Mouse (Mus musculus): ENCODE measurements around the gene Vsx1. TPM values are rescaled to one million over a fixed set of nuclear protein-coding genes. Genes with fewer than 3 reads are reported as not detected.

The Vsx1 gene
- polyA plus RNA-seq, 1 experiment from 2014 or later = not detected

- Histone ChIP-seq H3K36me3 (ENCODE audit: insufficient read depth, low read length) (no peaks in the 10 kb centered on the region), H3K4me3 (replicated peaks; ENCODE audit: low read depth, low read length) (no peak overlapping the region), H3K9me3 (replicated peaks; ENCODE audit: low read length) (no peaks in the 10 kb centered on the region), H3K4me2 (ENCODE audit: low read length) (no peak overlapping the region), H3K9ac (ENCODE audit: low read depth, low read length) (no peak overlapping the region), H3K4me1 (replicated peaks; ENCODE audit: insufficient read depth, low read length) (peaks cover 3% of the 10 kb centered on the region; the same call in 1 of the 2 replicates), H3K27me3 (ENCODE audit: insufficient read depth, low read length) (no peaks in the 10 kb centered on the region), H3K27ac (no peak overlapping the region)
- 65% methylated on average over 13 of the region's 13 CpGs for WGBS
- no peak for ATAC-seq (replicated peaks; ENCODE audit: low FRiP score, low read depth)
- TF ChIP-seq CTCF (IDR thresholded peaks at IDR 0.05; ENCODE audit: low read depth) = no peak
- DNase-seq (ENCODE audit: low spot score) = no peak
Observed at GRCm38 (mm10) chr2:150648300-150648895, 40.8 kb downstream of the Vsx1 start.

GRCm38 (mm10) chr2:150647681-150648299 is 41.4 kb downstream of the Vsx1 start:
- TF ChIP-seq CTCF (IDR thresholded peaks at IDR 0.05; ENCODE audit: low read depth) = no peak
- Histone ChIP-seq H3K27me3 (ENCODE audit: insufficient read depth, low read length) (no peaks in the 10 kb centered on the region), H3K36me3 (ENCODE audit: insufficient read depth, low read length) (no peaks in the 10 kb centered on the region), H3K27ac (no peak overlapping the region), H3K4me1 (replicated peaks; ENCODE audit: insufficient read depth, low read length) (peaks cover 3% of the 10 kb centered on the region; the same call in 1 of the 2 replicates), H3K9me3 (replicated peaks; ENCODE audit: low read length) (no peaks in the 10 kb centered on the region), H3K4me3 (replicated peaks; ENCODE audit: low read depth, low read length) (no peak overlapping the region), H3K4me2 (ENCODE audit: low read length) (no peak overlapping the region), H3K9ac (ENCODE audit: low read depth, low read length) (no peak overlapping the region)
- DNase-seq (ENCODE audit: low spot score) (no peak), ATAC-seq (replicated peaks; ENCODE audit: low FRiP score, low read depth) (no peak)
- 67% methylated on average over 14 of the region's 14 CpGs for WGBS

DNA sequence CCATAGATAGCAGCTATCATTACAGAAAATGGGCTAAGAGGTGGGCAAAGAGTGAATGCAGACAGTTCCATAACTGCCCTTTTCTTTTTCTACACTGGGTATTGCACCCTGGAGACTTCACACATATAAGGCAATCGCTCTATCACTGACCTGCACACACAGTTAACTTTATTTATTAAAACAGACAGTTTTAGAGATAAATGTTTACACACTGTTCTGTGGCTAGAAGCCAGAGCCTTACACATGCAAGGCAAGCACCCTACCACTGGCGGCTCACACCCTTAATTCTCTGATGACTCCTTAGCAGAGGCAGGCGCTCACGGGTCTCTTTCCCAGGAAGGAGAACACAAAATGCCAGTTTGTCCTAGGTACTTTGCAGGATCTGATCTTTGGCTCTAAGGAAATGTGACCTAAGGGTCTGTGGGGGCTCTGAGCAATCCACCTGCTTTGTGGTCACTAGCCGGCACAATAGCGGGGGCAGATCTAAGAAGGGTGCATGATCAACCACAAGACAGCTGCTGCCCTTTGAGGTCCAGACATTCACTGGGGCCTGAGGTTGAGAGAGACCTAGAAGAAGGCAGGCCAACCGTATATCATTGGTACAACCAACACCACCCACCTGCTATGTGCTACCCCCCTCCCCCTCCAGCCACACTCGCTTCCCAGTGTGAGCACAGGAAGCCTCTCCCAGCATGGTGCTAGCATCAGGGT is 42.6 kb downstream of the Vsx1 start:
- no peaks in the 10 kb centered on the region for H3K27me3 ChIP-seq (ENCODE audit: insufficient read depth, low read length)
- no peak for TF ChIP-seq CTCF (IDR thresholded peaks at IDR 0.05; ENCODE audit: low read depth)
- no peak overlapping the region for H3K9ac ChIP-seq (ENCODE audit: low read depth, low read length)
- no peak overlapping the region for H3K27ac ChIP-seq
- no peaks in the 10 kb centered on the region for H3K36me3 ChIP-seq (ENCODE audit: insufficient read depth, low read length)
- ATAC-seq (replicated peaks; ENCODE audit: low FRiP score, low read depth) = no peak
- H3K9me3 ChIP-seq (replicated peaks; ENCODE audit: low read length) = no peaks in the 10 kb centered on the region
- WGBS = 78% methylated on average over 8 of the region's 8 CpGs
- H3K4me3 ChIP-seq (replicated peaks; ENCODE audit: low read depth, low read length) = no peak overlapping the region
- no peak overlapping the region for H3K4me2 ChIP-seq (ENCODE audit: low read length)
- DNase-seq (ENCODE audit: low spot score) = no peak
- peaks cover 3% of the 10 kb centered on the region; the same call in 1 of the 2 replicates for H3K4me1 ChIP-seq (replicated peaks; ENCODE audit: insufficient read depth, low read length)

DNA sequence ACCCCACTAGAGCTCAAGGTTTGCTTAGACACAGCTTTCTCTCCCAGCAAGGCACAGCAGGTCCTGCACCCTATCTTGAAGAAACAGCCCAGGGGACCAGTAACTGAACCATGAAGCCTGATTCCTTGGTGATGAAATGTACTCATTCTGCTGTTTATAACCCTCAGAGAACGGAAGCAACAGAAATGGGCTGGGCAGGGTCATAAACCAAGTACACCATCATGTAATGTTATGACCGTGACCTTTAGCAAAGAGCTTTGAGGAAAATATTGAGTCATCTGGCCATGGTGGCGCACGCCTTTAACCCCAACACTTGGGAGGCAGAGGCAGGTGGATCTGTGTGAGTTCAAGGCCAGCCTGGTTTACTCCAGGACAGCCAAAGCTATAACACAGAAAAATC is 43.9 kb downstream of the Vsx1 start:
- Histone ChIP-seq H3K4me3 (replicated peaks; ENCODE audit: low read depth, low read length) (no peak overlapping the region), H3K9me3 (replicated peaks; ENCODE audit: low read length) (no peaks in the 10 kb centered on the region), H3K36me3 (ENCODE audit: insufficient read depth, low read length) (no peaks in the 10 kb centered on the region), H3K4me2 (ENCODE audit: low read length) (no peak overlapping the region), H3K27me3 (ENCODE audit: insufficient read depth, low read length) (no peaks in the 10 kb centered on the region), H3K27ac (no peak overlapping the region), H3K9ac (ENCODE audit: low read depth, low read length) (no peak overlapping the region), H3K4me1 (replicated peaks; ENCODE audit: insufficient read depth, low read length) (no peaks in the 10 kb centered on the region)
- DNase-seq (ENCODE audit: low spot score) = no peak
- WGBS = 68% methylated on average over 4 of the region's 4 CpGs
- no peak for TF ChIP-seq CTCF (IDR thresholded peaks at IDR 0.05; ENCODE audit: low read depth)
- ATAC-seq (replicated peaks; ENCODE audit: low FRiP score, low read depth) = no peak

GRCm38 (mm10) chr2:150643726-150644415 is 45.3 kb downstream of the Vsx1 start:
- ATAC-seq (replicated peaks; ENCODE audit: low FRiP score, low read depth) = no peak; the same call in 1 of the 2 replicates
- Histone ChIP-seq H3K9me3 (replicated peaks; ENCODE audit: low read length) (no peaks in the 10 kb centered on the region), H3K9ac (ENCODE audit: low read depth, low read length) (no peak overlapping the region), H3K36me3 (ENCODE audit: insufficient read depth, low read length) (no peaks in the 10 kb centered on the region), H3K27ac (no peak overlapping the region), H3K4me1 (replicated peaks; ENCODE audit: insufficient read depth, low read length) (no peaks in the 10 kb centered on the region), H3K4me3 (replicated peaks; ENCODE audit: low read depth, low read length) (no peak overlapping the region), H3K4me2 (ENCODE audit: low read length) (no peak overlapping the region), H3K27me3 (ENCODE audit: insufficient read depth, low read length) (no peaks in the 10 kb centered on the region)
- TF ChIP-seq CTCF (IDR thresholded peaks at IDR 0.05; ENCODE audit: low read depth) = no peak
- DNase-seq (ENCODE audit: low spot score) = no peak
- WGBS = 81% methylated on average over 8 of the region's 8 CpGs

DNA sequence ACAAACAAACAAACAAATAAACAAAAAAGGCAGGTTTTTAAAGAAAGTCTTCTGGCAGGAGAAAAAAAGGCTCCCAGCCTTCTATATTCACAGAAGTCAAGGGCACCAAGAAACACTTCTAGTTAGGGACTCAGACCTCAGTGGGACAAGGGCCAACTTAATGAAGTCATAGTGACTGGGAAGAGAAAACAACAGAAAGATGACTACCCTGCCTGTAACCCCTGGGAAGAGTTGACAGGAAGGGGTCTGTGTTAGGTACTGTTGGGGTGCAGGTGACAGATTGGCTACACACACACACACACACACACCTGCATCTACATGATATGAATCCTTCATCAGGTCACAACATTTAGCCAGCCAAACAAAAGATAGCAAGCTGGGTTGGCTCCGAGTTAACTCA is 46.0 kb downstream of the Vsx1 start:
- H3K36me3 ChIP-seq (ENCODE audit: insufficient read depth, low read length) = no peaks in the 10 kb centered on the region
- TF ChIP-seq CTCF (IDR thresholded peaks at IDR 0.05; ENCODE audit: low read depth) = no peak
- no peak overlapping the region for H3K9ac ChIP-seq (ENCODE audit: low read depth, low read length)
- H3K27ac ChIP-seq = no peak overlapping the region
- no peaks in the 10 kb centered on the region for H3K27me3 ChIP-seq (ENCODE audit: insufficient read depth, low read length)
- 97% methylated on average over 1 of the region's 1 CpGs for WGBS
- no peak overlapping the region for H3K4me2 ChIP-seq (ENCODE audit: low read length)
- no peaks in the 10 kb centered on the region for H3K4me1 ChIP-seq (replicated peaks; ENCODE audit: insufficient read depth, low read length)
- ATAC-seq (replicated peaks; ENCODE audit: low FRiP score, low read depth) = no peak
- H3K9me3 ChIP-seq (replicated peaks; ENCODE audit: low read length) = no peaks in the 10 kb centered on the region
- no peak overlapping the region for H3K4me3 ChIP-seq (replicated peaks; ENCODE audit: low read depth, low read length)
- DNase-seq (ENCODE audit: low spot score) = no peak
